Mouse (Mus musculus): ENCODE data around the gene Epha7.

GRCm38 (mm10) chr4:28862845-28863666 is 50.1 kb downstream of the Epha7 start:
- no peak for TF ChIP-seq HCFC1 (IDR thresholded peaks at IDR 0.05; ENCODE audit: low read depth, low read length)
- TF ChIP-seq MXI1 (IDR thresholded peaks at IDR 0.05; ENCODE audit: low read depth, low read length), result no peak
- no peak for TF ChIP-seq JUND (conservative IDR thresholded peaks at IDR 0.05; ENCODE audit: low read depth, low read length)
- no peak for TF ChIP-seq CTCF (conservative IDR thresholded peaks at IDR 0.05 in 1 of 2, IDR thresholded peaks at IDR 0.05 in 1 of 2; ENCODE audit: low read depth in 2 of 2, low read length in 2 of 2)
- TF ChIP-seq USF2 (conservative IDR thresholded peaks at IDR 0.05; ENCODE audit: low read depth, low read length), result no peak
- TF ChIP-seq POLR2A (IDR thresholded peaks at IDR 0.05; ENCODE audit: low read depth, low read length), result no peak

Data from CH12.LX (cell line).